Mouse (Mus musculus) erythroblast, embryonic 14.5 days (primary cell): ENCODE results near the gene Fndc11.

Experiments
- GATA1 ChIP-seq: IDR thresholded peaks from 2 replicates; pipeline ENCODE4 v1.6.1; 2012; ENCODE audit warnings: low read length, inconsistent platforms, mixed read lengths
- TAL1 ChIP-seq: IDR thresholded peaks from 3 replicates; pipeline ENCODE4 v1.6.1; 2012; ENCODE audit warnings: low read length, inconsistent platforms, mixed read lengths

DNA sequence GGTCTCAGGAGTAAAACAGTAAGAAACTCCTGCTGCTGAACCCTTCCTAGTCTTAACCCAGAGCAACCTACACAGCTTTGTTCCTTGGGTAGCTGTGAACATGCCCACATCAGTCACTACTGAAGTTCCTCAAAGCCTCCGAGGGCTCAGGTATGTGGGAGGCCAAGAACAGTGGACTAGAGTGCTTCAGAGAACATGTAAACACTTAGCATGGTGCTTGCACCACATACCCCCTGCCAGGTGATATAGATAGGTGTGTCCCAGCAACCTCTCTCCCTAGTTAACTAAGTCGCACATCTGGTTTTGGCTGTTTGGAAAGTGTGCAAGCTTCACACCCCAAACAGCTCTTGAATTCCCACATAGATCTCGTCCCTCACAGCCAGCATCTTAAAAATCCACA lies 18.2 kb upstream of the Fndc11 start:
- TF ChIP-seq GATA1 (no peak), TAL1 (no peak)
